Mouse (Mus musculus) adrenal gland, adult (tissue): ENCODE measurements around the gene Ttn.

ENCODE experiments used
- DNase-seq, 2 experiments: peaks; one replicate each; pipeline ENCODE4 v3.0.0; 2022 to 2023; ENCODE audit warnings: low spot score in 1 of 2; ENCODE audit not compliant: inconsistent age in 2 of 2

Gene Ttn

GRCm38 (mm10) chr2:76965542-76965941, 16.8 kb downstream of the Ttn start:
- DNase-seq: no peak

GRCm38 (mm10) chr2:76962045-76962432, 20.3 kb downstream of the Ttn start:
- no peak for DNase-seq

GRCm38 (mm10) chr2:76961420-76962044, 20.8 kb downstream of the Ttn start:
- no peak for DNase-seq

- no peak for DNase-seq
Observed at GRCm38 (mm10) chr2:76949774-76950173, 32.6 kb downstream of the Ttn start.

- no peak for DNase-seq
Observed at GRCm38 (mm10) chr2:76938515-76938914, 43.8 kb downstream of the Ttn start.

- peak; percentile 34 to 79 for DNase-seq
Observed at GRCm38 (mm10) chr2:76929718-76930117, 52.6 kb downstream of the Ttn start.

GRCm38 (mm10) chr2:76928816-76929215, 53.5 kb downstream of the Ttn start:
- DNase-seq: no peak

GRCm38 (mm10) chr2:76928298-76928697, 54.0 kb downstream of the Ttn start:
- peak; percentile 15 to 59 for DNase-seq

GRCm38 (mm10) chr2:76926927-76927326, 55.4 kb downstream of the Ttn start:
- peak in 1 of 2 experiments; percentile 27 for DNase-seq

GRCm38 (mm10) chr2:76914959-76915358, 67.4 kb downstream of the Ttn start:
- no peak for DNase-seq

- no peak for DNase-seq
Observed at GRCm38 (mm10) chr2:76908705-76909457, 73.5 kb downstream of the Ttn start.

GRCm38 (mm10) chr2:76903351-76903750, 79.0 kb downstream of the Ttn start:
- DNase-seq: no peak

- no peak for DNase-seq
Observed at GRCm38 (mm10) chr2:76901476-76902086, 80.8 kb downstream of the Ttn start.

GRCm38 (mm10) chr2:76899886-76900285, 82.5 kb downstream of the Ttn start:
- DNase-seq: no peak

- no peak for DNase-seq
Observed at GRCm38 (mm10) chr2:76896990-76897389, 85.4 kb downstream of the Ttn start.

GRCm38 (mm10) chr2:76895327-76895726, 87.0 kb downstream of the Ttn start:
- DNase-seq: no peak

GRCm38 (mm10) chr2:76888721-76889120, 93.6 kb downstream of the Ttn start:
- no peak for DNase-seq

GRCm38 (mm10) chr2:76885855-76886254, 96.5 kb downstream of the Ttn start:
- DNase-seq: no peak

GRCm38 (mm10) chr2:76881406-76881805, 100.9 kb downstream of the Ttn start:
- no peak for DNase-seq

- DNase-seq: no peak
Observed at GRCm38 (mm10) chr2:76875587-76875986, 106.8 kb downstream of the Ttn start.

GRCm38 (mm10) chr2:76866928-76867327, 115.4 kb downstream of the Ttn start:
- DNase-seq: peak in 1 of 2 experiments; percentile 56

- no peak for DNase-seq
Observed at GRCm38 (mm10) chr2:76865497-76865896, 116.8 kb downstream of the Ttn start.
